Mouse (Mus musculus) kidney, postnatal 36 days (tissue): ENCODE data around the gene Mtus2.

Experiments used
- DNase-seq, 2 experiments: peaks; one replicate each; pipeline ENCODE4 v3.0.0; 2021 to 2022; ENCODE audit warnings: mixed read lengths in 2 of 2

Mtus2 gene

GRCm38 (mm10) chr5:148354536-148354935 is 397.4 kb downstream of the Mtus2 start:
- DNase-seq, result no peak

- no peak for DNase-seq
Observed at GRCm38 (mm10) chr5:148355822-148356221, 398.7 kb downstream of the Mtus2 start.

- DNase-seq, result no peak
Observed at GRCm38 (mm10) chr5:148357168-148357567, 400.0 kb downstream of the Mtus2 start.

GRCm38 (mm10) chr5:148359131-148359530 is 402.0 kb downstream of the Mtus2 start:
- DNase-seq, result no peak

- peak; percentile 48 to 54 for DNase-seq
Observed at GRCm38 (mm10) chr5:148360922-148361758, 404.0 kb downstream of the Mtus2 start.

- DNase-seq, result no peak
Observed at GRCm38 (mm10) chr5:148361759-148362010, 404.6 kb downstream of the Mtus2 start.

GRCm38 (mm10) chr5:148362296-148362695 is 405.2 kb downstream of the Mtus2 start:
- no peak for DNase-seq

GRCm38 (mm10) chr5:148363441-148364113 is 406.5 kb downstream of the Mtus2 start:
- no peak for DNase-seq
